Mouse (Mus musculus) cerebral cortex, adult 2 months (tissue): Measurements from ENCODE around the gene Pik3ca.

Source experiments
- WGBS: fragments of 180-500 bp; shearing (Covaris S2); methylation state at CpG from one replicate; pipeline ENCODE4 v1.1.7; 2018; 5-methylcytosine and 5-hydroxymethylcytosine counted together

The Pik3ca gene

GRCm38 (mm10) chr3:32505841-32506240 is 108.4 kb downstream of the Pik3ca start:
- 78% methylated on average over 3 of the region's 3 CpGs for WGBS

GRCm38 (mm10) chr3:32506366-32507225 is 109.1 kb downstream of the Pik3ca start:
- 75% methylated on average over 11 of the region's 11 CpGs for WGBS

GRCm38 (mm10) chr3:32508666-32509324 is 111.3 kb downstream of the Pik3ca start:
- WGBS = under 1% methylated on average over 17 of the region's 17 CpGs

- 9% methylated on average over 24 of the region's 24 CpGs for WGBS
Measured at GRCm38 (mm10) chr3:32509496-32510374, 112.3 kb downstream of the Pik3ca start, which contains the start of gene Zfp639. Gene Zfp639 (plus strand): TSS chr3:32510259.

DNA sequence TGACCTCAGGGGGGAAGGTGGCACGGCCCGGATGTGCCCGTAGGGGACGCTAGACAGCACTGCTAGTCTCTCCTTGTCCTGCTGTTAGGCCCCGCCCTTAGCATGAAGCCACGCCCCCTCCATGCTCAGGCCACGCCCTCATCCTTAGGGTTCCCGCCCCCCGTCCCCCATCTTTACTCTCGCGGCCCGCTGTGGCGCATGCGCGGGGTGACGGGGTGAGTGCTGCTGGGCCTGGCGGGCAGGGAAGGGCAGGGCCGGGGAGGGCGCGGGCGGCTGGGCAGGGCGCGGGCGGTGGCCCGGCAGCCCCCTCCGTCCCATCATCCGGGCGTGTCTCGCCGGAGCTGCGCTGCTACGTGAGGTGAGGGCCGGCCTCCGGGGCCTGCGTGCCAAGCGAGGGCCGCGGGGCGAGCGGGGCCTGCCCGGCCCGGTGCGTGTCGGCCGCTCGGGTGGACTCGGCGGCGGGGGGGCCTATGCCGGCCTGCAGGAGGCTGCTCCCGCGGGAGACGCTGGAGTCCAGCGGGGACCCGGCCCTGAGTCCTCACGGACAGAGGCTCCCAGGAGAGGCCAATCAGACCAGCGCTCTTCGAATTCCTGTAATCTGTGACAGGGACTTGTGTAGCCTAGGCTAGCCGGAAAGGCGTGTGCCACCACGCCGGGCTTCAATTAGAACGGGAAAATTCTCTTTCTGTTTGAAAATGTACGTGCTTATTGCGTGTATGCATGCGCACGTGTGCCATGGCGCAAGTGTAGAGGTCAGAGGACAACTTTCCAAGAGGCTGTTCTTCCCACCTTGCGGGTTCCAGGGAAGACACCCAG is 113.1 kb downstream of the Pik3ca start:
- under 1% methylated on average over 69 of the region's 69 CpGs for WGBS

DNA sequence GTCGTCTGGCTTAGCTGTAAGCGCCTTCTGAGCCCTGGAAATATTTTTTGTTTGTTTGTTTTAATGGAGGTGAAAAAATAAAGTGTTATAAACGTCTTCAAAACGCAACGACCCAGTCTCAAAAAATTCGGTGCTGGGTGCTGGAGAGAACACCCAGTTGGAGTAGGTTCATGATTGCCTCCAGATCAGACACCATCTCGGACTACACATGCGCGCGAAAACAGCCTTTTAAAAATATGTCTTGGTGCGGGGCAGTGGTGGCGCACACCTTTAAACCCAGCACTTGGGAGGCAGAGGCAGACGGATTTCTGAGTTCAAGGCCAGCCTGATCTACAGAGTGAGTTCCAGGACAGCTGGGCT is 113.7 kb downstream of the Pik3ca start:
- WGBS = 3% methylated on average over 13 of the region's 13 CpGs

DNA sequence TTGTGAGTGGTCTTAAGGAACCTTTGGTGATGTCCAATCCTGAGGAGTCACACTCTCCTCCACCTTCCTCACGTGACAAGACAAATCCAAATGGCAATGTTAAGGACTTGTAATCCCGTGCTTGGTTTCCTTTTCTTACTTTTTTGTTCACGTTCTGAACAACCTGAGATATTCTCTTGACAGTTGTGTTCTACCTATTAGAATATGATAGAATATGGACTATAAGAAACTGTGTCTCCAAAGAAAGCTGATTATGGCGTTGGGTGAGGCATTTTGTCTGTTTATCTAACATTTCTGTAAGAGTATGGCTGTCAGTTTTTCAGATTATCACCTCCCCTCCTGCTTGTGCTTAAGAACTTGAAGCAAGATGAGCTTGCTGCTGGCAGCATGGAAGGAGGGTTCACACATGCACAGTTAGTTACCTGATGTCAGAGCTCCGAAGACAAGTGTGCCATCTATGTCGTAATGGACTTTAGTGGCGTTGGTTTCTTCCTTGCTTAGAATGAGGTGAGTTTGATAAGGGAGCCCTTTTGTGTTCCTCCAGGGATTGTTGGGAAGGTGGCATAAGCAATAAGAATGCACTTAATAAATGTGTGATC is 115.3 kb downstream of the Pik3ca start:
- 88% methylated on average over 7 of the region's 7 CpGs for WGBS
